Mouse (Mus musculus) hindbrain, embryonic 11.5 days (tissue): ENCODE results near the gene Rac3. TPM values are rescaled to one million over a fixed set of nuclear protein-coding genes. Genes with fewer than 3 reads are reported as not detected.
A peak's percentile ranks its signal among the peaks of the same experiment; 100 is the strongest.

Experiments
- ATAC-seq: fragments of 200-750 bp; cut with Nextera tagmentation; 2 replicates; pipeline ENCODE4 v1.8.0; 2017; ENCODE audit warnings: mild to moderate bottlenecking, moderate TSS enrichment, moderate library complexity; ENCODE audit not compliant: low FRiP score
- DNase-seq: peaks from one replicate; pipeline ENCODE4 v3.0.0-alpha.2; 2015; ENCODE audit warnings: low spot score
- H3K27ac ChIP-seq: fragments of 300-500 bp; sonication (generic); 2 replicates; pipeline ENCODE4 v1.5.1; 2014; ENCODE audit warnings: mild to moderate bottlenecking, low read depth, low read length
- H3K27me3 ChIP-seq: fragments of 300-500 bp; sonication (generic); 2 replicates; pipeline ENCODE4 v1.6.1; 2014; ENCODE audit warnings: mild to moderate bottlenecking, low read length, moderate library complexity, mixed read lengths; ENCODE audit not compliant: control insufficient read depth, insufficient read depth
- H3K36me3 ChIP-seq: fragments of 300-500 bp; sonication (generic); 2 replicates; pipeline ENCODE4 v1.6.1; 2014; ENCODE audit warnings: mild to moderate bottlenecking, low read length, moderate library complexity, mixed read lengths; ENCODE audit not compliant: control insufficient read depth, insufficient read depth
- H3K4me1 ChIP-seq: fragments of 300-500 bp; sonication (generic); replicated peaks from 2 replicates; pipeline ENCODE4 v1.6.1; 2014; ENCODE audit warnings: low read length, mixed read lengths; ENCODE audit not compliant: control insufficient read depth, insufficient read depth
- H3K4me2 ChIP-seq: fragments of 300-500 bp; sonication (generic); replicated peaks from 2 replicates; pipeline ENCODE4 v1.6.1; 2014; ENCODE audit warnings: mild to moderate bottlenecking, low read depth, low read length
- H3K4me3 ChIP-seq: fragments of 300-500 bp; sonication (generic); 2 replicates; pipeline ENCODE4 v1.5.1; 2014; ENCODE audit warnings: low read depth, low read length
- H3K9ac ChIP-seq: fragments of 300-500 bp; sonication (generic); 2 replicates; pipeline ENCODE4 v1.6.1; 2014; ENCODE audit warnings: low read depth, low read length
- H3K9me3 ChIP-seq: fragments of 300-500 bp; sonication (generic); 2 replicates; pipeline ENCODE4 v1.6.1; 2016; ENCODE audit warnings: low read length; ENCODE audit not compliant: control insufficient read depth
- WGBS: fragments of 180-500 bp; shearing (Covaris S2); extraction: QIAGEN DNeasy Blood & Tissue Kit; methylation state at CpG from one replicate; pipeline ENCODE4 v1.1.7; 2014; 5-methylcytosine and 5-hydroxymethylcytosine counted together
- polyA plus RNA-seq: library from polyadenylated mRNA; unstranded; fragments of >200 nt; fragmentation: Nextera tagmentation; extraction: Ambion mirVana; gene quantifications from 2 replicates; pipeline ENCODE4 v1.2.1, GENCODE M21; 2014

The Rac3 gene
- polyA plus RNA-seq, 1 experiment from 2014 or later = 18.2 TPM

GRCm38 (mm10) chr11:120684086-120684485 is 37.2 kb upstream of the Rac3 start:
- Histone ChIP-seq H3K27me3 (no peaks in the 10 kb centered on the region), H3K4me1 (no peaks in the 10 kb centered on the region), H3K36me3 (peaks cover 2% of the 10 kb centered on the region; the same call in 1 of the 2 replicates), H3K27ac (no peak overlapping the region), H3K4me3 (no peak overlapping the region), H3K9me3 (no peaks in the 10 kb centered on the region), H3K9ac (no peak overlapping the region), H3K4me2 (no peak overlapping the region)
- DNase-seq (no peak), ATAC-seq (no peak)
- 89% methylated on average over 2 of the region's 2 CpGs for WGBS

- H3K4me3 ChIP-seq = no peak overlapping the region
- no peak overlapping the region for H3K4me2 ChIP-seq
- H3K27ac ChIP-seq = no peak overlapping the region
- peaks cover 2% of the 10 kb centered on the region; the same call in 1 of the 2 replicates for H3K36me3 ChIP-seq
- WGBS = 93% methylated on average over 2 of the region's 2 CpGs
- H3K27me3 ChIP-seq = no peaks in the 10 kb centered on the region
- DNase-seq (no peak), ATAC-seq (no peak)
- H3K9ac ChIP-seq = no peak overlapping the region
- no peaks in the 10 kb centered on the region for H3K4me1 ChIP-seq
- H3K9me3 ChIP-seq = no peaks in the 10 kb centered on the region
Observed at GRCm38 (mm10) chr11:120684660-120685059, 36.6 kb upstream of the Rac3 start.

DNA sequence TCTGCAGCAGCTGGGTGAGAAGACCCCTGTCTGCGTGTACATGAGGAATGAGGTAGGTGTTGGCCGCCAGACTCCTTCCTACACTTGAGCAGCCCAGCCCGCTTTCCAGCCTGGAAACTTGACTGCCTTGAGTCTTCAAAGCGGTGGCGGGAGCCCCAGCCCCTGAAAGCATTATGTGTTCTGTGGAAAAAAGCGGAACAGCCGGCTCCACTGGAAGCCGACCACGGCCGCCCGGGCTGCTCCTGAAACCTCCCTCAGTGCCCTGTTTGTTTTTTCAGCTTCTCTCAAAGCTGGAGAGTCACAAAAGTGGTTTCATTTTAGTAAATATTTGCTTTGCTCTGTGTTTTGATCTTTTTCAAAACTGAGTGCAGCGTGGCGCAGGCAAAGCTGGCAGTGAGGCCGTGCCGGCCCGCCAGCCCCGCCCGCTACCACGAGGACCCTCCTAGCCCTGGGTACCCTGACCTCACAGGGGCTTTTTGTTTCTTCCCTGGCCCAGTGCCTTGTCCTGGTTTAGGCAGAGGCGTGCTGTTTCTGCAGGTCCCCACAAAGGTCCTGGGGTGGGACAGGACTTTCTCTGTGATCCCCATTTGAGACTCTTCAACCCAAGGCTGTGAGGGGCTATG is 34.5 kb upstream of the Rac3 start:
- H3K27me3 ChIP-seq = no peaks in the 10 kb centered on the region
- no peak overlapping the region for H3K27ac ChIP-seq
- H3K4me2 ChIP-seq = no peak overlapping the region
- no peaks in the 10 kb centered on the region for H3K4me1 ChIP-seq
- no peaks in the 10 kb centered on the region for H3K9me3 ChIP-seq
- no peak for DNase-seq
- no peak overlapping the region for H3K9ac ChIP-seq
- WGBS = 64% methylated on average over 20 of the region's 20 CpGs
- no peak for ATAC-seq
- H3K4me3 ChIP-seq = no peak overlapping the region
- H3K36me3 ChIP-seq = peaks cover 8% of the 10 kb centered on the region

DNA sequence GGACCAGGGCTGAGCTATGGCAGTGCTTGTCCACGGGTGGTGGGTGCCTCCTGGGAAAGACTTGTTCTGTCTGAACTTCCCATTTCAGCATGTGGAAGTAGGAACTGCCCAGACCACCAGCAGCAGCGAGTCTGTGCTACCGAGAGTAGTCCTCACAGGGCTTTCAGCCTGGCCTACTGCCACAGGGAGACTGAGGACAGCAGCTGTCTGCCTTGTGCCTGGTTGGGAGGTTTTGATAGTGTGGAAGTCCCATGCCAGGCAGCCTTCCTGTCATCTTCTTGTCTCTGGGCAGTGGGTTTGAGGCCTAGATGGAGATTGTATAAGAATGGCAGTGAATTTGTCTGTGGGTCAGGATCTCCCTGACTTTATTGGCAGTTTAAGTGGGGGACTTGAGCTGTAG is 31.9 kb upstream of the Rac3 start:
- WGBS = 87% methylated on average over 3 of the region's 3 CpGs
- H3K4me2 ChIP-seq = no peak overlapping the region
- DNase-seq (no peak), ATAC-seq (no peak)
- no peak overlapping the region for H3K9ac ChIP-seq
- no peaks in the 10 kb centered on the region for H3K4me1 ChIP-seq
- H3K4me3 ChIP-seq = no peak overlapping the region
- H3K27ac ChIP-seq = no peak overlapping the region
- H3K36me3 ChIP-seq = peaks cover 8% of the 10 kb centered on the region; the same call in 1 of the 2 replicates
- no peaks in the 10 kb centered on the region for H3K9me3 ChIP-seq
- H3K27me3 ChIP-seq = no peaks in the 10 kb centered on the region

- DNase-seq = no peak
- H3K36me3 ChIP-seq = peaks cover 9% of the 10 kb centered on the region; the same call in 1 of the 2 replicates
- 94% methylated on average over 4 of the region's 4 CpGs for WGBS
- H3K4me1 ChIP-seq = peaks cover 5% of the 10 kb centered on the region; the same call in 1 of the 2 replicates
- no peaks in the 10 kb centered on the region for H3K9me3 ChIP-seq
- H3K4me2 ChIP-seq = no peak overlapping the region
- no peak overlapping the region for H3K27ac ChIP-seq
- H3K27me3 ChIP-seq = no peaks in the 10 kb centered on the region
- no peak overlapping the region for H3K4me3 ChIP-seq
- ATAC-seq = no peak
- no peak overlapping the region for H3K9ac ChIP-seq
Observed at GRCm38 (mm10) chr11:120692471-120693011, 28.7 kb upstream of the Rac3 start.

- ATAC-seq (no peak), DNase-seq (no peak)
- no peaks in the 10 kb centered on the region for H3K27me3 ChIP-seq
- H3K4me1 ChIP-seq = peaks cover 5% of the 10 kb centered on the region; the same call in 1 of the 2 replicates
- WGBS = 44% methylated on average over 3 of the region's 3 CpGs
- no peak overlapping the region for H3K27ac ChIP-seq
- no peak overlapping the region for H3K4me3 ChIP-seq
- no peak overlapping the region for H3K4me2 ChIP-seq
- peaks cover 9% of the 10 kb centered on the region; the same call in 1 of the 2 replicates for H3K36me3 ChIP-seq
- no peaks in the 10 kb centered on the region for H3K9me3 ChIP-seq
- no peak overlapping the region for H3K9ac ChIP-seq
Observed at GRCm38 (mm10) chr11:120693461-120693860, 27.8 kb upstream of the Rac3 start.

DNA sequence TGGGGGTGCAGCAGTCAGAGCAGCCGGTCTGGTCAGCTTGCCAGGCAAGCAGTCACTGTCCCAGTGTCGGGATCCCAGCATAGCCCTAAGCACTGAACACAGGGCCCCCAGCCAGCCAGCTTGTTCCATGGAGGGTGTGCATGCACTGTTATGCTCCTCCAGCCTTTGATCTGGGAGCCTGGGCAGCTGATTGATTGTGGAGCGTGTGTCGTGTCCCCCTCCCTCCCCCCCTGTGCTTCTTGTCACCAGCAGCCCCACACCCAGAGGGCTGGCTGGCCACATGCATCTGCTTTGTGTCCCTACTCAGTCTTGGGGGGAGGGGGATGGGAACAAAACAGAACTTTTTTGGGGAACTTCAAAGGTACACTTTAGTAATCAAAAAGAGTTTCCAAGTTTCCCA is 26.1 kb upstream of the Rac3 start:
- Histone ChIP-seq H3K27me3 (no peaks in the 10 kb centered on the region), H3K9ac (0 out of 2 replicates have a peak overlapping the region, but pooled peaks have one; percentile 8), H3K9me3 (no peaks in the 10 kb centered on the region), H3K36me3 (peaks cover 9% of the 10 kb centered on the region; the same call in 1 of the 2 replicates), H3K27ac (no peak overlapping the region), H3K4me1 (peaks cover 5% of the 10 kb centered on the region; the same call in 1 of the 2 replicates), H3K4me3 (no peak overlapping the region), H3K4me2 (no peak overlapping the region)
- DNase-seq (peak; percentile 46), ATAC-seq (peak; percentile 78)
- 27% methylated on average over 4 of the region's 4 CpGs for WGBS

DNA sequence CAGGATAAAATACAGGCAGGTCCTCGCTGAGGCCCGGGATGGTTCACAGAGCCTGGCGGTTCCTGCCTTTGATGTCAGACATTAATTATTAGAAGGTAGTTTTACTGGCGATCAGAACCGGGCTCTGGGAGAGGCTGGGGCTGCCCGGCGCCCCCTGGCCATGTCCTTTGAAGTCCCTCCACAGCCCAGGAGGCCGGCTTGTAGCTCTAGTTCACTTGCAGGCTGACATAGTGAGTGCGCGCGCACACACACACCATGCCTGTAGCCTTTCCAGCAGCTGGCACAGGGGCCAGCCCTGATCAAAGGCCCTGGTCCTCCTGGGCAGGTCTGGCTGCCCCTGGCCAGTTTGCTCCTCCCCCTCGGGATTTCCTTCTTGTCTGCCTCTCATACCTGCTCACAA is 25.6 kb upstream of the Rac3 start:
- no peak overlapping the region for H3K9ac ChIP-seq
- no peak overlapping the region for H3K4me2 ChIP-seq
- H3K4me3 ChIP-seq = no peak overlapping the region
- ATAC-seq = peak; percentile 51
- no peaks in the 10 kb centered on the region for H3K27me3 ChIP-seq
- peaks cover 5% of the 10 kb centered on the region; the same call in 1 of the 2 replicates for H3K4me1 ChIP-seq
- DNase-seq = peak; percentile 27
- peak overlapping the region; percentile 43; the same call in 1 of the 2 replicates for H3K27ac ChIP-seq
- 39% methylated on average over 12 of the region's 12 CpGs for WGBS
- H3K36me3 ChIP-seq = peaks cover 5% of the 10 kb centered on the region; the same call in 1 of the 2 replicates
- no peaks in the 10 kb centered on the region for H3K9me3 ChIP-seq

- Histone ChIP-seq H3K4me2 (no peak overlapping the region), H3K27me3 (no peaks in the 10 kb centered on the region), H3K9ac (no peak overlapping the region), H3K9me3 (no peaks in the 10 kb centered on the region), H3K27ac (no peak overlapping the region), H3K4me1 (peaks cover 5% of the 10 kb centered on the region; the same call in 1 of the 2 replicates), H3K4me3 (no peak overlapping the region), H3K36me3 (peaks cover 5% of the 10 kb centered on the region; the same call in 1 of the 2 replicates)
- no peak for ATAC-seq
- DNase-seq = no peak
- WGBS = 94% methylated on average over 6 of the region's 6 CpGs
Observed at GRCm38 (mm10) chr11:120696568-120696967, 24.7 kb upstream of the Rac3 start.
